Mouse (Mus musculus) gastrocnemius, adult 2 months (tissue): ENCODE results near the gene Syvn1. TPM values are rescaled to one million over a fixed set of nuclear protein-coding genes. Genes with fewer than 3 reads are reported as not detected.

Experiments
- DNase-seq: peaks from one replicate; pipeline ENCODE4 v3.0.0; 2022
- H3K27ac ChIP-seq: fragments of 200-600 bp; 2 replicates; pipeline ENCODE4 v1.8.1; 2022; ENCODE audit warnings: mild to moderate bottlenecking
- H3K4me3 ChIP-seq: fragments of 200-600 bp; 2 replicates; pipeline ENCODE4 v1.8.1; 2022; ENCODE audit warnings: mild to moderate bottlenecking, moderate library complexity
- CTCF ChIP-seq: fragments of 200-600 bp; IDR thresholded peaks from 2 replicates; pipeline ENCODE4 v1.8.1; 2022; ENCODE audit warnings: antibody characterized with exemption, mild to moderate bottlenecking, moderate library complexity
- intact Hi-C: fragments of 180-260 bp; cut with DNase I; formaldehyde crosslinking; loops from one replicate; pipeline ENCODE4 v1.15.1; 2025
- long read RNA-seq, 2 experiments: library from polyadenylated mRNA; stranded (forward); transcript quantifications; one replicate each; pipeline ENCODE4 v2.0.0; 2021
- total RNA-seq, 2 experiments: library from RNA; stranded (reverse); gene quantifications; 2 replicates each; pipeline ENCODE4 v1.2.3; 2021

Gene Syvn1
- 10 to 100 TPM; 17.1 to 20.6 TPM for total RNA-seq
- long read RNA-seq, experiment 1, transcript Syvn1-204 (16 exons, 3,464 nt) = major isoform, 13 of 25 reads
- long read RNA-seq, experiment 1, partial matches to known transcripts = 9 of 25 reads
- long read RNA-seq, experiment 1, other reads (novel, unspliced or antisense) = 3 of 25 reads
- long read RNA-seq, experiment 2, transcript Syvn1-204 (16 exons, 3,464 nt) = major isoform, 13 of 19 reads
- long read RNA-seq, experiment 2, partial matches to known transcripts = 3 of 19 reads
- long read RNA-seq, experiment 2, other reads (novel, unspliced or antisense) = 3 of 19 reads

GRCm38 (mm10) chr19:6046294-6047153 is at the start of gene Syvn1:
Gene Syvn1, plus strand, starts transcription at chr19:6046576.
- H3K27ac ChIP-seq = peak within 1 kb of the TSS; percentile 97

GRCm38 (mm10) chr19:5998180-5998579 is 48.2 kb upstream of the Syvn1 start:
- DNase-seq = no peak
- Histone ChIP-seq H3K4me3 (no peak overlapping the region), H3K27ac (no peak overlapping the region)
- TF ChIP-seq CTCF = peak; percentile 20; the same call in 1 of the 2 replicates
- intact Hi-C loops = no loop called here

More at GRCm38 (mm10) chr19:6046294-6047153, at the start of gene Syvn1:
- intact Hi-C loops = loop anchor here (5.0 kb wide), 2 partner anchors 71 to 124 kb away; partner anchors contain the start of genes Cdc42ep2 and Sac3d1
- TF ChIP-seq CTCF = no peak
- peak within 1 kb of the TSS; percentile 97 for H3K4me3 ChIP-seq
- peak; percentile 93 for DNase-seq

- DNase-seq = no peak
Observed at GRCm38 (mm10) chr19:5999969-6000368, 46.4 kb upstream of the Syvn1 start.

GRCm38 (mm10) chr19:6005541-6005940 is 40.8 kb upstream of the Syvn1 start:
- DNase-seq = no peak
- Histone ChIP-seq H3K27ac (no peak overlapping the region), H3K4me3 (no peak overlapping the region)
- no peak for TF ChIP-seq CTCF
- intact Hi-C loops = no loop called here

More at GRCm38 (mm10) chr19:5999969-6000368, 46.4 kb upstream of the Syvn1 start:
- TF ChIP-seq CTCF = no peak
- no peak overlapping the region for H3K27ac ChIP-seq
- intact Hi-C loops = no loop called here
- H3K4me3 ChIP-seq = no peak overlapping the region

- no peak for DNase-seq
- TF ChIP-seq CTCF = no peak
- intact Hi-C loops = no loop called here
- no peak overlapping the region for H3K27ac ChIP-seq
- H3K4me3 ChIP-seq = no peak overlapping the region
Observed at GRCm38 (mm10) chr19:6007013-6007412, 39.4 kb upstream of the Syvn1 start.

GRCm38 (mm10) chr19:6009137-6009536 is 37.2 kb upstream of the Syvn1 start:
- Histone ChIP-seq H3K4me3 (no peak overlapping the region), H3K27ac (no peak overlapping the region)
- no peak for TF ChIP-seq CTCF
- no peak for DNase-seq
- intact Hi-C loops = no loop called here

GRCm38 (mm10) chr19:6013691-6014090 is 32.7 kb upstream of the Syvn1 start:
- Histone ChIP-seq H3K4me3 (peak overlapping the region; percentile 73), H3K27ac (peak overlapping the region; percentile 97)
- TF ChIP-seq CTCF = no peak
- peak; percentile 26 for DNase-seq
- intact Hi-C loops = loop anchor here (1.0 kb wide), 1 partner anchor 48 kb away; no protein-coding TSS in a partner anchor

GRCm38 (mm10) chr19:6014991-6015510 is 31.3 kb upstream of the Syvn1 start:
- no peak for TF ChIP-seq CTCF
- Histone ChIP-seq H3K4me3 (peak overlapping the region; percentile 73), H3K27ac (peak overlapping the region; percentile 97)
- intact Hi-C loops = loop anchor here (1.0 to 5.0 kb wide), 2 partner anchors 50 to 93 kb away; partner anchors contain the start of gene Cdc42ep2
- DNase-seq = peak; percentile 78

- intact Hi-C loops = loop anchor here (5.0 kb wide), 1 partner anchor 93 kb away; the partner anchor contains the start of gene Cdc42ep2
- peak; percentile 94 for DNase-seq
- TF ChIP-seq CTCF = peak; percentile 26; the same call in 1 of the 2 replicates
- H3K27ac ChIP-seq = peak within 1 kb of the TSS; percentile 97
- H3K4me3 ChIP-seq = peak within 1 kb of the TSS; percentile 73
Observed at GRCm38 (mm10) chr19:6015511-6016315, 30.7 kb upstream of the Syvn1 start, which contains the start of gene Capn1. Gene Capn1, minus strand, starts transcription at chr19:6015897.

GRCm38 (mm10) chr19:6016532-6016931 is 29.8 kb upstream of the Syvn1 start:
- Histone ChIP-seq H3K4me3 (peak overlapping the region; percentile 73), H3K27ac (peak overlapping the region; percentile 97)
- peak; percentile 35 for TF ChIP-seq CTCF
- intact Hi-C loops = loop anchor here (5.0 kb wide), 1 partner anchor 94 kb away; the partner anchor contains the start of gene Cdc42ep2
- DNase-seq = peak; percentile 35
